Mouse (Mus musculus) heart, adult 2 months (tissue): ENCODE data around the gene Fgf7. TPM values are rescaled to one million over a fixed set of nuclear protein-coding genes. Genes with fewer than 3 reads are reported as not detected.

Experiments used
- DNase-seq, 2 experiments: peaks; one replicate each; pipeline ENCODE4 v3.0.0; 2021
- H3K27ac ChIP-seq: fragments of 200-600 bp; 2 replicates; pipeline ENCODE4 v1.8.1; 2022
- H3K27me3 ChIP-seq: fragments of 200-500 bp; 2 replicates; pipeline ENCODE4 v1.6.1; 2012; ENCODE audit warnings: mild to moderate bottlenecking, low read length, inconsistent platforms, mixed read lengths; ENCODE audit not compliant: control insufficient read depth, insufficient read depth
- H3K36me3 ChIP-seq: fragments of 200-500 bp; 2 replicates; pipeline ENCODE4 v1.6.1; 2012; ENCODE audit warnings: low read length, inconsistent platforms; ENCODE audit not compliant: control insufficient read depth, insufficient read depth
- H3K4me1 ChIP-seq: fragments of 200-500 bp; 2 replicates; pipeline ENCODE4 v1.6.1; 2011; ENCODE audit warnings: low read length; ENCODE audit not compliant: control insufficient read depth, insufficient read depth
- H3K4me3 ChIP-seq: fragments of 200-600 bp; 2 replicates; pipeline ENCODE4 v1.8.1; 2022
- H3K79me2 ChIP-seq: fragments of 200-500 bp; replicated peaks from 2 replicates; pipeline ENCODE4 v1.6.1; 2012; ENCODE audit warnings: mild to moderate bottlenecking, inconsistent platforms, low read length, moderate library complexity, mixed read lengths; ENCODE audit not compliant: control insufficient read depth, insufficient read depth
- H3K9ac ChIP-seq: fragments of 200-500 bp; 2 replicates; pipeline ENCODE4 v1.6.1; 2012; ENCODE audit warnings: low read depth, mild to moderate bottlenecking, control low read depth, inconsistent platforms, low read length, mixed read lengths
- CTCF ChIP-seq: fragments of 200-600 bp; IDR thresholded peaks from 2 replicates; pipeline ENCODE4 v1.8.1; 2022; ENCODE audit warnings: antibody characterized with exemption, mild to moderate bottlenecking, moderate library complexity
- EP300 ChIP-seq: fragments of 200-500 bp; IDR thresholded peaks from 2 replicates; pipeline ENCODE4 v1.6.1; 2011; ENCODE audit warnings: low read depth, low read length, control low read depth; ENCODE audit not compliant: insufficient read depth
- POLR2A ChIP-seq: fragments of 200-500 bp; IDR thresholded peaks from 2 replicates; pipeline ENCODE4 v1.6.1; 2011; ENCODE audit warnings: mild to moderate bottlenecking, low read depth, low read length, control low read depth; ENCODE audit not compliant: insufficient read depth
- WGBS: fragments of 180-500 bp; shearing (Covaris S2); methylation state at CpG from one replicate; pipeline ENCODE4 v1.1.7; 2018; 5-methylcytosine and 5-hydroxymethylcytosine counted together
- intact Hi-C: fragments of 180-260 bp; cut with DNase I; formaldehyde crosslinking; loops from one replicate; pipeline ENCODE4 v1.15.1; 2025
- long read RNA-seq: library from polyadenylated mRNA; stranded (forward); transcript quantifications from one replicate; pipeline ENCODE4 v2.0.0, GENCODE M21; 2021
- polyA plus RNA-seq: library from polyadenylated mRNA; depleted of rRNA; stranded (reverse); fragments of >200 nt; gene quantifications from 2 replicates; pipeline ENCODE4 v1.2.3, GENCODE M21; 2012; rRNA removed
- total RNA-seq, 2 experiments: library from RNA; stranded (reverse); gene quantifications; 2 replicates each; pipeline ENCODE4 v1.2.3; 2021

The Fgf7 gene
- total RNA-seq (1 to 10 TPM; 1.8 to 2.3 TPM), polyA plus RNA-seq (0.55 and 2.6 TPM in 2 replicates)
- long read RNA-seq, partial matches to known transcripts: 0 of 3 reads
- long read RNA-seq, other reads (novel, unspliced or antisense): 0 of 3 reads

DNA sequence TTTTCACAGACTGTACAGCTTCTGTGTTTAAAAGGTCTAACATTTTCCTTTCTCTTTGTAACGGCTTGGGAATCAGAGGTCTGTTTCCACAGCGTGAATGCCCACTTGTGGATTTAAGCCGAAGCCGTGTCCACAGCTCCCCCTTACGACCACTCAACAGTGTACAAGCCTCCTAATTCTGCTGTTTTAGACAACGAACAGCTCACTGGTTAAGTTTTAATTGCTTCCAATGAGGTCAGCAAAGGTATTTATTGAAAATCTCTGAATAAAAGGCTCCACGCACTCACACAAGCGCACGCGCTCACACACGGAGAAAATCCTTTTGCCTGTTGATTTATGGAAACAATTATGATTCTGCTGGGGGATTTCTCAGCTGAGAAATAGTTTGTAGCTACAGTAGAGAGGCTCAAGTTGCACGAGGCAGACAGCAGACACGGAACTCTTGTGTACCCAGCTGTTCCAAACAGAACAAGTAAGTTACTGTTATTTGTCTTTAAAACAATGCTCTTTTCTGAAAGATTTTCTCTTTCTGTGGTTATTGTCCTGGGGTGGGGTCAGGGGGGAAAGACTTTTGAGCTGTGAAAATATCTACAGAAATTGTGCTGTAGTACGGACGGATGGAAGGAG is at the start of gene Fgf7:
Gene Fgf7 (plus strand): TSS at position 280 of the 627 bp plus-strand sequence.
- intact Hi-C loops: loop anchor here (5.0 kb wide), 1 partner anchor 142 kb away; no protein-coding TSS in a partner anchor
- no peak within 1 kb of the TSS for H3K4me3 ChIP-seq
- no peak for DNase-seq
- no peaks in the 10 kb centered on the region for H3K79me2 ChIP-seq
- no peak within 1 kb of the TSS; the same call in 1 of the 2 replicates for H3K27ac ChIP-seq
- TF ChIP-seq POLR2A (no peak), CTCF (peak; percentile 45)
- no peaks in the 10 kb centered on the region for H3K36me3 ChIP-seq
- 68% methylated on average over 15 of the region's 15 CpGs for WGBS
- peaks cover 2% of the 10 kb centered on the region for H3K4me1 ChIP-seq
- no peak within 1 kb of the TSS for H3K9ac ChIP-seq
- H3K27me3 ChIP-seq: no peaks in the 10 kb centered on the region

DNA sequence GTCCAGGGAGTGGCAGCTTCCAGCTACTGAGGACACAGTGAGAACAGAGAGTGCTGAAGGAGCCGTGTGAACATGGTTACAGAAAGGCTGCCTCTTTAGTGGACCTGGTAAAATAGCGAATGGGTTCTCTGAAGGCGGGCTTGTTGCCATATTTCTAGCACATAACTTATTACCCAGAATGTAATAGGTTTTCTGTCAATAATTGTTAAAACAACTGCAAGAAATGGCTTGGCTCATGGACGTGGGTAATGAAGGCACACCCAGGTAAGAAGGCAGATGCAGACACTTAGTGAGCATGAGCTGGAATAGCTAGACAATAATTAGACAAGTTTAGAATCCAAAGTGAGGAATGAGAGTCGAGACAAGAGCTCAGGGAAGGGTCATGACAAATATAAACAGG is 32.2 kb upstream of the Fgf7 start:
- no peak overlapping the region for H3K27ac ChIP-seq
- no peak for TF ChIP-seq CTCF
- no peak for TF ChIP-seq EP300
- no peak for TF ChIP-seq POLR2A
- no peaks in the 10 kb centered on the region for H3K27me3 ChIP-seq
- no peaks in the 10 kb centered on the region for H3K79me2 ChIP-seq
- intact Hi-C loops: no loop called here
- DNase-seq: no peak
- no peak overlapping the region for H3K4me3 ChIP-seq
- H3K9ac ChIP-seq: no peak overlapping the region
- 80% methylated on average over 5 of the region's 5 CpGs for WGBS
- H3K4me1 ChIP-seq: no peaks in the 10 kb centered on the region
- H3K36me3 ChIP-seq: no peaks in the 10 kb centered on the region

DNA sequence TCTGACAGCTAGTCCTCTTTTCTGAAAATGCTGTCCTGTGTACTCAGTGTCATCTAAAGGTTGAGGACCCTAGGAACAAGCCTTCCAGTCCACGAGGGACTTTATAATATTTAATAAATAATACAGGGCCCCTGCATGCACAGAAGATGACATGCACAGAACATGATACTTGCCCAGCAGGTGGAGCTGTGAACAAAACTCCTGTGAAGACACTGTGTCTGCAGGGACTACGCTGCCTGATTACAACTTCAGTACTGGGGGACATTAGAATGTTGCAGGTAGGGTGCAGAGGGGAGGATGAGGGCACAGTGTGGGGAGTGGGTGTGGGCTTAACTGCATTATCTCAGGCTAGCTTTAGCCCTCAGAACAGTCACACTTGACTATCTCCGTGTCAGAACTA is 28.4 kb upstream of the Fgf7 start:
- no peaks in the 10 kb centered on the region for H3K4me1 ChIP-seq
- WGBS: 34% methylated on average over 3 of the region's 3 CpGs
- H3K36me3 ChIP-seq: no peaks in the 10 kb centered on the region
- intact Hi-C loops: loop anchor here (5.0 kb wide), 4 partner anchors 226 to 516 kb away; no protein-coding TSS in a partner anchor
- peak; percentile 42 to 58 for DNase-seq
- no peaks in the 10 kb centered on the region for H3K27me3 ChIP-seq
- H3K4me3 ChIP-seq: no peak overlapping the region
- no peaks in the 10 kb centered on the region for H3K79me2 ChIP-seq
- H3K9ac ChIP-seq: no peak overlapping the region
- TF ChIP-seq POLR2A (no peak), EP300 (no peak), CTCF (peak; percentile 75)
- H3K27ac ChIP-seq: no peak overlapping the region

DNA sequence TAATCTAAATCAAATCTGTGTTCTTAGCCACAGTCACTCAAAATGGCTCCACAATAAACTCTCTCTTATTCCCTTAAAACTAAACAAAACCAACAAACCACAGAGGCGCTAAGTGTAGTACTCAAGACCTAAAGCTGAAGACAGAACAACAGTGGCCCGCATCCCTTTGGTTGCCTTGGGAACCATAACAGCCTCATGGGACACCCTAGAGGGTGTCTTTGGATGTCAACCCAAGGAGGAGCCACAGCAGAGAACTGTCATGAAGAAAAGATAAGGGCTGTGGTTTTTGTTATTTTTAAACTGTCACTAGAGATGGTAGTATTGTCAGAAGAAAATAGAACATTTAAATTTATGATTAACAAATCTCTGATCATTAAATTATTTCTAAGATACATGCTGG is 27.7 kb upstream of the Fgf7 start:
- intact Hi-C loops: loop anchor here (5.0 kb wide), 4 partner anchors 226 to 516 kb away; no protein-coding TSS in a partner anchor

DNA sequence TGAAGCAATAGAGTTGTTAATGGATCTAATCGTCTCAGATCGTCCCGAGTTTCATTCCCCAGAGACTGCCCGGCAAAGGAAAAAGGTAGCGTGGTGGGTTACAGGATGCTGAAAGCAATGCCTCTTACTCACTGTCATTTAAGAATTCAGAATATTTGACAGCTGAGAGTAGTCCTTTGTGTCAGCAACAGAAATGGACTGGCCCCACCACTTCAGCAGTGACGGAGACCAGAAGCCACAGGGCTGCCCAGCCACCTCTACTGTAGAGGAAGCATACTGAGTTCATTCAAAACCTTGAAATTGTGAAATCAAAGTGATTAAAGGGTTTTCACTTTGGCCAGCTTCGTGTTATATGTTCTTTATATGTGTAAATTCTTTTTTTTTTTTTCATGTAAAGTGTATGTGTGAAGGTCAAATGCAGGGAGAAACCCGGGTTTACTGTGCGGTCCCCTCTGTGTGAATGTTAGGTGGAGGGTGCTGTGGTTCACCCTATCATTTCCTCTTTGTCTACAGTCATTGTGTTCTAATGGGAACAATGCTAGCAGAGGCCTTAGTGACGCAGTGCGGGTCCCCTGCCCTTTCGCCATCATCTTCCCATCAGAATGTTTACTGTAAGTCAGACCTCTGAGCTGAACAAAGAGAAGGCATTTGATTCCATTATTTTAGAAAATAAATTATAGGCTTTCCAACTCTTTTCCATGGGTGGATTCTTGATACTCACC is 19.3 kb upstream of the Fgf7 start:
- Histone ChIP-seq H3K79me2 (no peaks in the 10 kb centered on the region), H3K9ac (no peak overlapping the region), H3K27me3 (no peaks in the 10 kb centered on the region), H3K27ac (no peak overlapping the region), H3K36me3 (no peaks in the 10 kb centered on the region), H3K4me1 (no peaks in the 10 kb centered on the region), H3K4me3 (no peak overlapping the region)
- TF ChIP-seq EP300 (no peak), POLR2A (no peak), CTCF (no peak)
- DNase-seq: no peak
- 56% methylated on average over 12 of the region's 12 CpGs for WGBS
- intact Hi-C loops: no loop called here

More for the DNA sequence above, 27.7 kb upstream of the Fgf7 start:
- WGBS: 70% methylated on average over 2 of the region's 2 CpGs
- no peak for DNase-seq
- Histone ChIP-seq H3K27ac (no peak overlapping the region), H3K79me2 (no peaks in the 10 kb centered on the region), H3K4me3 (no peak overlapping the region), H3K27me3 (no peaks in the 10 kb centered on the region), H3K36me3 (no peaks in the 10 kb centered on the region), H3K9ac (no peak overlapping the region), H3K4me1 (no peaks in the 10 kb centered on the region)
- no peak for TF ChIP-seq EP300
- no peak for TF ChIP-seq POLR2A
- no peak for TF ChIP-seq CTCF
